In genomic region chr17:45523263-45523662, GRCm38 (mm10) we compare ENCODE assay signal across 9 mouse cellular contexts. TPM values are rescaled to one million over a fixed set of nuclear protein-coding genes. Genes with fewer than 3 reads are reported as not detected.
DNase-seq lines count a peak whose midpoint lies in the region; ATAC-seq and TF ChIP-seq lines count a peak whose summit lies in the region.
"Had no signal": no experiment of that assay in that cellular context is flagged by ENCODE, and none has a peak within 500 bp of the region (broad histone marks: within the 10 kb centered on the region; RNA-seq: fewer than 3 reads in every experiment).

Gene Tcte1, plus strand, starts transcription at chr17:45523434.

- peak; percentile 73 for DNase-seq in left cerebral cortex, postnatal 4 days
- no peak for DNase-seq in left cerebral cortex, postnatal 14 days (ENCODE audit: low spot score in 2 of 2)
- no peak for DNase-seq in liver, postnatal 0 days
- peak; percentile 35 for DNase-seq in retina, postnatal 7 days (ENCODE audit: low read depth, low spot score)
- no peak for DNase-seq in adrenal gland, postnatal 10 days
- DNase-seq in adrenal gland, adult 8-10 months: no peak

- peak within 1 kb of the TSS; percentile 48 for H3K9ac ChIP-seq in forebrain, embryonic 15.5 days (replicated peaks)
- no peak within 1 kb of the TSS for H3K9ac ChIP-seq in liver, postnatal 0 days (replicated peaks)

- no peak for TF ChIP-seq CTCF in liver, postnatal 0 days (IDR thresholded peaks at IDR 0.05; ENCODE audit: low read depth)

- intact Hi-C loops in left cerebral cortex, postnatal 4 days (cut with DNase I): no loop called here
- intact Hi-C loops in left cerebral cortex, postnatal 14 days (cut with DNase I): no loop called here

- no peaks in the 10 kb centered on the region for H3K36me3 ChIP-seq in forebrain, embryonic 15.5 days
- no peaks in the 10 kb centered on the region; the same call in 1 of the 2 replicates for H3K36me3 ChIP-seq in liver, postnatal 0 days (replicated peaks; ENCODE audit: insufficient read depth, low read length)

- ATAC-seq in forebrain, embryonic 15.5 days (replicated peaks): peak; percentile 81
- no peak for ATAC-seq in liver, postnatal 0 days
- ATAC-seq in inflammation-experienced regulatory T-cells, adult 6 months: no peak

- no peak within 1 kb of the TSS for H3K27ac ChIP-seq in forebrain, embryonic 15.5 days (replicated peaks)
- H3K27ac ChIP-seq in liver, postnatal 0 days (ENCODE audit: low read depth): no peak within 1 kb of the TSS

- peak within 1 kb of the TSS; percentile 67 for H3K4me2 ChIP-seq in forebrain, embryonic 15.5 days (replicated peaks)
- 0 out of 2 replicates have a peak within 1 kb of the TSS, but pooled peaks have one; percentile 44 for H3K4me2 ChIP-seq in liver, postnatal 0 days (ENCODE audit: low read depth, low read length)

- H3K4me1 ChIP-seq in forebrain, embryonic 15.5 days: peaks cover 13% of the 10 kb centered on the region
- no peaks in the 10 kb centered on the region for H3K4me1 ChIP-seq in liver, postnatal 0 days (ENCODE audit: insufficient read depth)

- TF ChIP-seq EP300 in liver, postnatal 0 days (IDR thresholded peaks at IDR 0.05; ENCODE audit: low read depth): no peak

- under 1% methylated on average over 21 of the region's 21 CpGs for WGBS in forebrain, embryonic 15.5 days
- WGBS in liver, postnatal 0 days (ENCODE audit: insufficient replicate concordance): 4% methylated on average over 21 of the region's 21 CpGs

- no peaks in the 10 kb centered on the region for H3K27me3 ChIP-seq in forebrain, embryonic 15.5 days
- H3K27me3 ChIP-seq in liver, postnatal 0 days (ENCODE audit: insufficient read depth, low read length): peaks cover 14% of the 10 kb centered on the region

- H3K9me3 ChIP-seq in forebrain, embryonic 15.5 days: no peaks in the 10 kb centered on the region
- no peaks in the 10 kb centered on the region for H3K9me3 ChIP-seq in liver, postnatal 0 days (ENCODE audit: low read length)

- peak within 1 kb of the TSS; percentile 39 for H3K4me3 ChIP-seq in forebrain, embryonic 15.5 days
- 0 out of 2 replicates have a peak within 1 kb of the TSS, but pooled peaks have one; percentile 4 for H3K4me3 ChIP-seq in liver, postnatal 0 days (ENCODE audit: low read depth, low read length)

RNA-seq across cellular contexts. Expression of gene Tcte1, which starts in this region (rescaled TPM):
- total RNA-seq in left cerebral cortex, postnatal 4 days (2021): under 1 TPM; 0.58 to 0.64 TPM
- 1 to 10 TPM in 1 of 2 experiments, under 1 TPM in 1; 0.68 to 1.1 TPM for total RNA-seq in left cerebral cortex, postnatal 14 days (2021)
- 4.7 and 4.8 TPM in 2 replicates for polyA plus RNA-seq in forebrain, embryonic 15.5 days (2015; fragmentation: Nextera tagmentation; extraction: Ambion mirVana)
- polyA plus RNA-seq in liver, postnatal 0 days (2015; fragmentation: Nextera tagmentation; extraction: Ambion mirVana): not detected in 2 replicates
- total RNA-seq in adrenal gland, postnatal 10 days (2021): not detected
- polyA plus RNA-seq in inflammation-experienced regulatory T-cells, adult 6 months (2017; shearing (Covaris generic)): not detected
- not detected for total RNA-seq in adrenal gland, adult 8-10 months (2022)
- polyA plus RNA-seq: liver, embryonic 16.5 days had no signal

Comparison
In these comparisons a context has a peak if more than half of its experiments do, and no peak if none do; other contexts are left out.
1. Peak in DNase-seq in left cerebral cortex, postnatal 4 days; RNA of the gene not detected or under 1 TPM.